Mouse (Mus musculus): ENCODE data around the gene Reep6. TPM values are rescaled to one million over a fixed set of nuclear protein-coding genes. Genes with fewer than 3 reads are reported as not detected.
"Not testable (repeated sequence)": the region's sequence is repeated elsewhere in the genome, so short reads cannot be mapped to it uniquely, and the experiment has no call there.

The Reep6 gene
- total RNA-seq, 1 experiment from 2014 or later = not detected

- ATAC-seq (ENCODE audit: extremely low read depth, insufficient number of reproducible peaks, low FRiP score, poor library complexity, severe bottlenecking) = not testable (repeated sequence)
These were observed 16.2 kb downstream of the Reep6 start for GRCm38 (mm10) chr10:80345929-80346328.

- no peak for ATAC-seq (ENCODE audit: extremely low read depth, insufficient number of reproducible peaks, low FRiP score, poor library complexity, severe bottlenecking)
These were observed 17.8 kb downstream of the Reep6 start for GRCm38 (mm10) chr10:80347514-80347967.

GRCm38 (mm10) chr10:80348244-80348781, 18.6 kb downstream of the Reep6 start, which contains the start of gene Adamtsl5:
TSS of gene Adamtsl5 (minus strand) at chr10:80348412.
- no peak for ATAC-seq (ENCODE audit: extremely low read depth, insufficient number of reproducible peaks, low FRiP score, poor library complexity, severe bottlenecking)

- no peak for ATAC-seq (ENCODE audit: extremely low read depth, insufficient number of reproducible peaks, low FRiP score, poor library complexity, severe bottlenecking)
These were observed 19.2 kb downstream of the Reep6 start for GRCm38 (mm10) chr10:80348981-80349380.

GRCm38 (mm10) chr10:80350292-80350691, 20.5 kb downstream of the Reep6 start:
- ATAC-seq (ENCODE audit: extremely low read depth, insufficient number of reproducible peaks, low FRiP score, poor library complexity, severe bottlenecking) = peak; percentile 76

- ATAC-seq (ENCODE audit: extremely low read depth, insufficient number of reproducible peaks, low FRiP score, poor library complexity, severe bottlenecking) = no peak
These were observed 22.1 kb downstream of the Reep6 start for GRCm38 (mm10) chr10:80351896-80352295.

GRCm38 (mm10) chr10:80352727-80353126, 23.0 kb downstream of the Reep6 start:
- no peak for ATAC-seq (ENCODE audit: extremely low read depth, insufficient number of reproducible peaks, low FRiP score, poor library complexity, severe bottlenecking)

- no peak for ATAC-seq (ENCODE audit: extremely low read depth, insufficient number of reproducible peaks, low FRiP score, poor library complexity, severe bottlenecking)
These were observed 25.7 kb downstream of the Reep6 start for GRCm38 (mm10) chr10:80355431-80355830.

GRCm38 (mm10) chr10:80356001-80356682, 26.4 kb downstream of the Reep6 start, which contains the start of gene Plk5:
TSS of gene Plk5 (plus strand) at chr10:80356459.
- ATAC-seq (ENCODE audit: extremely low read depth, insufficient number of reproducible peaks, low FRiP score, poor library complexity, severe bottlenecking) = no peak

- ATAC-seq (ENCODE audit: extremely low read depth, insufficient number of reproducible peaks, low FRiP score, poor library complexity, severe bottlenecking) = no peak
These were observed 27.0 kb downstream of the Reep6 start for GRCm38 (mm10) chr10:80356737-80357136.

- ATAC-seq (ENCODE audit: extremely low read depth, insufficient number of reproducible peaks, low FRiP score, poor library complexity, severe bottlenecking) = no peak
These were observed 27.6 kb downstream of the Reep6 start for GRCm38 (mm10) chr10:80357336-80357735.

- ATAC-seq (ENCODE audit: extremely low read depth, insufficient number of reproducible peaks, low FRiP score, poor library complexity, severe bottlenecking) = no peak
These were observed 28.4 kb downstream of the Reep6 start for GRCm38 (mm10) chr10:80357994-80358639.

- no peak for ATAC-seq (ENCODE audit: extremely low read depth, insufficient number of reproducible peaks, low FRiP score, poor library complexity, severe bottlenecking)
These were observed 34.0 kb downstream of the Reep6 start for GRCm38 (mm10) chr10:80363734-80364133.

- ATAC-seq (ENCODE audit: extremely low read depth, insufficient number of reproducible peaks, low FRiP score, poor library complexity, severe bottlenecking) = no peak
These were observed 36.0 kb downstream of the Reep6 start for GRCm38 (mm10) chr10:80365736-80366135.

- no peak for ATAC-seq (ENCODE audit: extremely low read depth, insufficient number of reproducible peaks, low FRiP score, poor library complexity, severe bottlenecking)
These were observed 38.2 kb downstream of the Reep6 start for GRCm38 (mm10) chr10:80367954-80368353.

GRCm38 (mm10) chr10:80368392-80368791, 38.6 kb downstream of the Reep6 start:
- no peak for ATAC-seq (ENCODE audit: extremely low read depth, insufficient number of reproducible peaks, low FRiP score, poor library complexity, severe bottlenecking)

GRCm38 (mm10) chr10:80369995-80370747, 40.4 kb downstream of the Reep6 start:
- no peak for ATAC-seq (ENCODE audit: extremely low read depth, insufficient number of reproducible peaks, low FRiP score, poor library complexity, severe bottlenecking)

GRCm38 (mm10) chr10:80371411-80371966, 41.7 kb downstream of the Reep6 start:
- ATAC-seq (ENCODE audit: extremely low read depth, insufficient number of reproducible peaks, low FRiP score, poor library complexity, severe bottlenecking) = peak; percentile 57

GRCm38 (mm10) chr10:80371983-80372382, 42.2 kb downstream of the Reep6 start:
- ATAC-seq (ENCODE audit: extremely low read depth, insufficient number of reproducible peaks, low FRiP score, poor library complexity, severe bottlenecking) = no peak

Data from neutrophil, adult 5-6 weeks (primary cell).